Mouse (Mus musculus): ENCODE measurements around the gene Ppm1h.
"Not testable (repeated sequence)": the region's sequence is repeated elsewhere in the genome, so short reads cannot be mapped to it uniquely, and the experiment has no call there.

Gene Ppm1h

DNA sequence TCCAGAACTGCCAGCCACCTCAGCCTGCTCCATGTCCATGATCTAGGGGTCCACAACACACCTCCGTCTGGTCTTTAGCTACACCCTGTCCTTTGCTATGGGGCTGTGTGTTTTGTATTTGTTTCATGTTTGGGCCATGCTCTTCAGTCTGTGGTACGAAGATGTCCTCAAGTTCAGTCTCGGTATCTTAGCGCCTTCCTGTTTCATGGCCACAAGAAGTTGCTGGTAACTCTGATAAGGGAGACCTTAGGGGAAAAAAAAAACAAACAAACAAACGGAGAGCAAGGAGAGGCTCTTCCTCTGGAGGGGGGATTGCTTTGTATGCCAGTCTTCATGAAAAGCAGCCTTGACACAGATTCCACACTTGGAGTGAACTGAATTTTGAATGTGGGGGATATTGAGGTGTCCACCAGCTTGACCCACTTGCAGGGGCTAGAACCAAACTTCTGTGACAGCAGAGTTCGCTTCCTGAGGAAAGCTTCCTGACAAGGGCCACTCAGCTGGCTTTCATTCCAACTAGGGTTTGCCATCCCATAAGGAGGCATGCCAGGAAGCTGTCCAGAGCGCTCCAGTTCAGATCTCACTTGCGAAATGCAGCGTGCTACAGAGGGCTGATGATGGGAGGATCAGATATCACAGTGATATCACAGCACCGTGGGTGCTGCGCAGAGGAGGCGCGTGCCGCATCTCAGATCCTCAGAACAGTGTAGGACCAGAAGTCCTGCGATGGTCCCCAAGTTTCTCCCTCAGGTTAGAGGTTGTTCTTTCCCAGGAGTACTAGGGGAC is 254.7 kb downstream of the Ppm1h start:
- DNase-seq (ENCODE audit: low read depth), result no peak

DNA sequence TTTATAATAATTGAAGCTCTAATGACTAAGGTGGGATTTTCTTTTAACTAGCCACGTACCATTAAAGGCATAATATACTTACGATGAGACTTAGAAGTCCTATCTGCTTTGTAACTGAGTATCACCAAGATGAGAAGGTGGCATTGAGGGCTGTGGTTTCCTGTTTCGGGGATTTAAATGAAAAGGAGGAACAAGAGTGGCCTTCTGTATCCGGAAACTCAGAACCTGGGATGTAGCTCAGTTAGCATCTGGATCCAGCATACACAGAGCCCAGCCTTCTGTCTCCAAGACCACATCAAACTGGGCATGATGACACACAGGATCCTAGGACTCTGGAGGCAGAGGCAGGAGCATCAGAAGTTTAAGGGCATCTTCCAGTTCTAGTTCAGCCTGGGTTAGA is 256.8 kb downstream of the Ppm1h start:
- DNase-seq (ENCODE audit: low read depth), result not testable (repeated sequence)

DNA sequence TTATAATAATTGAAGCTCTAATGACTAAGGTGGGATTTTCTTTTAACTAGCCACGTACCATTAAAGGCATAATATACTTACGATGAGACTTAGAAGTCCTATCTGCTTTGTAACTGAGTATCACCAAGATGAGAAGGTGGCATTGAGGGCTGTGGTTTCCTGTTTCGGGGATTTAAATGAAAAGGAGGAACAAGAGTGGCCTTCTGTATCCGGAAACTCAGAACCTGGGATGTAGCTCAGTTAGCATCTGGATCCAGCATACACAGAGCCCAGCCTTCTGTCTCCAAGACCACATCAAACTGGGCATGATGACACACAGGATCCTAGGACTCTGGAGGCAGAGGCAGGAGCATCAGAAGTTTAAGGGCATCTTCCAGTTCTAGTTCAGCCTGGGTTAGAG is 258.8 kb downstream of the Ppm1h start:
- DNase-seq (ENCODE audit: low read depth), result not testable (repeated sequence)

DNA sequence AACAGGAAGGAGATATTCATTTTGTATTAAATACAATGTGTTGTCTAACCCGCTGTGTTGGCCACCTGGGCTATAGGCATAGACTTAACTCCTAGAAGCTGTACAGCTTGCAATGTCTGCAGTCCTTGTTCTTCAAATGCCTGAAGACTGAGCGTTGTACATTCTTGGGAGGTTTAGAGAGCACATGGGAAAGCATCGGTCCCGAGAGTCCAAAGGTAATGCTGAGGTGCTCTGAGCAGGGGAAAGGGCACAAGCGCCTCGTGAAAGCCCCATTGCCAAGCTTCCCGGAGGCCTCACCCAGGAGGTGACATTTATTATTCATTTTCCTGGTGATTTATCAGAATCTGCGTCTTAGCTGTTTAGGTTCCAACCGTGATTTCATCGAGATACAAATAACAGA is 261.0 kb downstream of the Ppm1h start:
- no peak for DNase-seq (ENCODE audit: low read depth)

DNA sequence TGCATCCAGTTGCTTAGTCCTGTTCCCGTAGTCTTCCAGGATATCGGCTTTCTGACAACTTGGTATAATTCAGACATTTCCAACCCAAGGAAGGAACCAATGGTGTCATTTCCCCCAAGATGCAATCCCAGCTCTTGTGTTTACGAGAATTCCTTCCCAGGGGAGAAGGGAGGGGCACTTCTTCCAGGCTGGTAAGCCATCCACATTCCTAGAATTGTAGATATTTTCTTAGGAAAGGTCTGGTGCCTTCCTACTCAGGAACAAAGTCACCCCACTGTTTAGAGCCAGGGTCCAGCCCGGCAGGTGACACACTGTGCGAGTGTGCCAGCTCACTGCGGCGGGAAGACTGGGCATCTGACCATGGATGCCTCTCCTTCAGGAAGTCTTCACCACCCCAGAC is 264.2 kb downstream of the Ppm1h start:
- DNase-seq (ENCODE audit: low read depth), result no peak

- DNase-seq (ENCODE audit: low read depth), result no peak
Measured at GRCm38 (mm10) chr10:122943824-122944223, 265.3 kb downstream of the Ppm1h start.

DNA sequence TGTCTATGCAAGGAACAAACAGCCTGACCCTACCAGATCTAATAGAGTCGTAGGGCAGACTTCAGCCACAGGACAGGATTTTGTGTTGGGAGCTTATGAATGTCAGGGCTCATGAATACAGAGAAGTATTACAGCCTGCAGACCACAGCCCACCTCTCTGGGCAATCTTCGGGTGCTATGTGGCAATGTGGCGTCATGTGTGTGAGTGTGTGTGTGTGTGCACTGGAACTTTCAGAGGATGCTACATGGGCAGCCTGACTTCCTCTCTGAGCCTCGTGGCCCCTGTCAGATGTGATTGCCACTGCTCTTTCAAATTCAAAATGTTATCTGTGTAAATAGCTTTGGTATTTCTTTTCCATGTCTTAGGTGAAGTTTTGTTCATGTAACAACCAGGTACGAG is 266.3 kb downstream of the Ppm1h start:
- no peak for DNase-seq (ENCODE audit: low read depth)

DNA sequence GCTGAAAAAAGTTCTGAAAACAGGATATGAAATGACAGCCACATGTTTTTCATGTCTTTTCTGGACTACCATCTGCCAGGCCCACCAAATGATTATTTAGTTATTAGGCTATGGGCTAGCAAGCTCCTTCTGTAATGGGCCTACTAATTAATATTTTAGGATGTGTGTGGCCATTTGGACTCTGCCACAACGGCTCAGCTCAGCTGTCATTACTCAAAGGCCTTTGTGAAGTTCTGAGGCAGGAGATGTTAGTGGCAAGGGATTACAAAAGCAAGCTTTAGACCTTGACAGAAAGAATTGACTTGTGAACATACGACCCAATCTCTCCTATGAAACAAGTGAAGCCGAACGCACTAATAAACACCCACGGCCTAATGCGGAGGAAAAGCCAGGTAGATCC is 272.4 kb downstream of the Ppm1h start:
- no peak for DNase-seq (ENCODE audit: low read depth)

DNA sequence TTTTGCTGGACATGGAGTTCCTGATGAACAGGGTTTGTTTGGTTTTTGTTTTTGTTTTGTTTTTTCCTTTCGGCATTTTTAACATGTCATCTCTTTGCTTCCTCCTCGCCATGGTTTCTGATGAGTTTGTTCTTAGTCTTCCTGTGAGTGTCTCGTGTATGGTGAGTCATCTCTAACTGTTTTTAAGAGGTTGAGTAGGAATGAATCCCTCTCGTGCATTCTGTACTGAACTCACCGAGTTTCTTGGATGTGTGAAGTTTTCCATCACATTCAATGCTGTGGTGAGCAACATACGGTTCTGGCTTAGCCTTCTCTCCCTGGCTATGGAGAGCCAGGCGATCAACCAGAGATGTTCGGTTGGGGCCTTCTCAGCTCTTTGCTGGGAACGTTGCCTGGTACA is 275.0 kb downstream of the Ppm1h start:
- no peak for DNase-seq (ENCODE audit: low read depth)

DNA sequence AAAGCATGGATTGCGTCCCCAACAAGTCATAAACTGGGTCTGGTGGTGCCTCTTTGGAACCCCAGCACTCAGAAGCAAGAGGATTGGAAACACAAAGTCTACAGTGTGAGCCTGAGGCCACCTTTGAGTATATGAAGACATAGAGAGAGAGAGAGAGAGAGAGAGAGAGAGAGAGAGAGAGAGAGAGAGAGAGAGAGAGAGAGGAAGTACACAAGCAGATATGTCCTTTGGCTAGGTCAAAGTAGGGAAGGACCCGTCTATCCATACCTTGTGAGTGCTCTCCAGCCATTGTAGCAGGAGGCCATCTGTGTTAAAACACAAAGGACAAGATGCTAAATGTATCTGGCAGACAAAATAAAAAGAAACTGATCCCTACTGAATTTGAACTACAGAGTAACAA is 279.4 kb downstream of the Ppm1h start:
- DNase-seq (ENCODE audit: low read depth), result no peak

- DNase-seq (ENCODE audit: low read depth), result no peak
Measured at GRCm38 (mm10) chr10:122958699-122959098, 280.1 kb downstream of the Ppm1h start.

DNA sequence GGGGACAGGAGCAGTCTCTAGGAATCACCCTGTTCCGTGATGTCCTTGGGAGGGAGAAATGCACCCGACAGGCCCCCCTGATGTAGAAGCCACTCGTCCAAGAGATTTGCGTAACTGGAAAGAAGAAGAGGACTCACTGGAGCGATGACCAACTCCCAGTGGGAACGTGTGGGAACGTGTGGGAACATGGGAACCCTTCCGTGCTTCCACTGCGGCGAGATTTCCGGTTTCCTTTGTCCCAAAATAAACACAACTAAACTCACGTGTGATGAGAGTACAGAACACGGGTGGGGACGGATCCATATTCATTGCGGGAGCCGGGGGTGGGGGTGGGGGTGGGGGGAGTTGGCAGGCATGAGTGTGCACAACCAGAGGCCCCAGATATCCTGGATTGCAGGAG is 281.7 kb downstream of the Ppm1h start:
- no peak for DNase-seq (ENCODE audit: low read depth)

DNA sequence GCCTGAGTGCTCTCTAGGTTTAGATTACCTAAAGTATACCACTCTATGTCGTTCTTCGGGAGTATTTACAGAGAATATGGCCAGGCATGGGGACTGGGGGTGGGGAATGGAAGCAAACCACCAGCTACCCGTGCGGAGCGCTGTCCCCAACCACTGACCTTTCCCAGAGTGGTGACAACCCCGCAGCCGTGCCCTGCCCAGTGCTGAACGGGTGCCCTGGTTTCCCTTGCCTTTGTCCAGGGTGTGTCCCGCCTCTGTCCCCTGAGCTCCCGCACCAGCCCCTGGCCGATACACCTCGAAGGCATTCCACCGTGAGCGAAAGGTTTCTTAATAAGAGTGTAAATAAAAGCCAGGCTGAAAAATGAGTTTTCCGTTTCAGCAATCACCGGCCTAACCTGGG is 282.2 kb downstream of the Ppm1h start:
- no peak for DNase-seq (ENCODE audit: low read depth)

- no peak for DNase-seq (ENCODE audit: low read depth)
Measured at GRCm38 (mm10) chr10:122961494-122961893, 282.9 kb downstream of the Ppm1h start.

DNA sequence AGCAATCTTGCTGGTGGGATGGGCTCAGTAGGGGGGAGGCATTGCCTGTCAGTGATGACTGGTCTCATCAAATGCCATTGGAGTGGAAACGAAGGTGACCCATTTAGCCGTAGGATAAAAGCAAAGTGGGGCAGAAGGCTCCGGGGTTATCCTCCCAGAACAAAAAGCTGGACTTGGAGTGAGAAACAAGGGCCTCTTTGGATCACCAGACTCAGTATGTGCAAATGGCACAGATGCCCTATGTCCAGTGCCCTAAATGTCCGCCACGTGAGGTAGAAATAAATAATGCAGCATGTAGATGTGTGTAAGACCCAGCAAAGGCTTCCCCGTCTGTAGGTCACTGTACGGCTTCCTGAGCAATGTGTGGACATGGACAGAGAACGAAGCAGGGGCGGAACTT is 284.1 kb downstream of the Ppm1h start:
- no peak for DNase-seq (ENCODE audit: low read depth)

DNA sequence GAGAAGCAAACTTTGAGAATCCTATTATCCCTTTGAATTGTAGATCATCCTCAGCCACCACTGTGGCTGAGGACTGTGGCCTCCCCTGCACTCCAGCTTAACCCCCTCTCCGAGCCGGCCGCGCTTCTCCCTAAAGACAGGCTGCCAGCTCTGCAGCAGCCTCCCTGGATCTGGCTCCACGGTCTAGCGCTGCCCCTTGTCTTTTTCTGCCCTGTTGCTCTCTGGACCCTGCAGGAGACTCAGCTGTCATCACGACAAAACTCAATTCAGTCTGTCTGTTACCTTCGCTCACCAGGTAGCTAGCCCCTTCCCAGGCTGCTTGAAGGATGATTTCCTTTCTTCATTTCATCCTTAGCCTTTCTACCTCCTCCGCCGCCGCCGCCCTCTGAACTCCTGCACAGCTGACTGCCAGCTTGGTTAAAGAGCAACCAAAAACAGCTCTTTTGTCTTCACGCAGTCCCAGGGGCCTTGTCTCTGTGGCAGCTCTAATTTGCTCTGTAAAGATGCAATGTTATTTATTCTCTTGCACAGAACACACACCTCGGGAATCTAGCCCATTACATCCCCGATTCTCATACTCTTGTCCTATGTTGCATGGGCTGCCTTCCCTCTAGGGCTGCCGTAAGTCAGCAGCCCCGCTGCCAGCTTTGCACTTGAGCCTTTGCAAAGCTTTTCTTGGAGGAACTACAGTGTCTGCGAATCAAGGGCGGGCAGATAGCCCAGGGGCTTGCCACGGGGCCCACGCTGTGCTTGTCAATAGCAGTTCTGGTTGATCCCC is 285.1 kb downstream of the Ppm1h start:
- DNase-seq (ENCODE audit: low read depth), result no peak

- DNase-seq (ENCODE audit: low read depth), result no peak
Measured at GRCm38 (mm10) chr10:122964241-122964636, 285.7 kb downstream of the Ppm1h start.

DNA sequence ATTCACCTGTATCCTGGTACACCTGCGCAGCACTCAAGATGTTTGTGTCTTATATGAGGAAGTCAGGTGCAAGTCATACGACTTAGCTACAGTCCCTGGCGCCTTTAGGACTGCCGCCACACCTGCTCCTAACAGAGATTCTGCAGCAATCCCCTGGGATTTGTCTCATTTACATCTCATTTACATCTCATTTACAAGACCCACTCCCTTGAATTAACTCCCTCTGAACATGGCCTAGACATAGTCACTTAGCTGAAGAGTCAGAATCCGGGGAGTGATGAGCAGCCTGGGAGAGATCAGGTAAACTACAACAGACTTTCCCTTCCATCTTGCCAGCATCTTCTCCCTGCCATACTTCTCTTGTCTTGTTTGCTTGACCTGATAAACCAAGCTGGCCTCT is 287.1 kb downstream of the Ppm1h start:
- DNase-seq (ENCODE audit: low read depth), result not testable (repeated sequence)

GRCm38 (mm10) chr10:122966421-122966820 is 287.9 kb downstream of the Ppm1h start:
- DNase-seq (ENCODE audit: low read depth), result no peak

GRCm38 (mm10) chr10:122970188-122970587 is 291.6 kb downstream of the Ppm1h start:
- no peak for DNase-seq (ENCODE audit: low read depth)

- DNase-seq (ENCODE audit: low read depth), result no peak
Measured at GRCm38 (mm10) chr10:122973241-122973640, 294.7 kb downstream of the Ppm1h start.

DNA sequence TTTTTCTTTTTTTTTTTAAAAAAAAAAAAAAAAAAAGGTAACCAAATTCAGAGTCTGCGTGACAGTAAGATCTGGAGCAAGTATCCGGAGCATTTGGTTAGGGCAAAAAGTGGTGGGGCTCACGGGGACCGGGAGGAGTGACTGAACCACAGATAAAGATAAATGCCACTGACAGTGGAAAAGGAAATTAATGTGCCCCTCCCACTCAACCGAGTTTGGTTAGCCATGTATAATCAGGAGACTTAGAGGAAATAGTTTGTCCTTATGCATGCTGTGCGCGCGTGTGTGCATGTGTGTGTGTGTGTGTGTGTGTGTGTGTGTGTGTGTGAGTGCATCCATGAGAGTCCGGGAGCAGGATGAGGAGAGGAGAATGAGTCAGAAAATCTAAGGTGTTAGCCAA is 297.5 kb downstream of the Ppm1h start:
- DNase-seq (ENCODE audit: low read depth), result no peak

GRCm38 (mm10) chr10:122979356-122979755 is 300.8 kb downstream of the Ppm1h start:
- no peak for DNase-seq (ENCODE audit: low read depth)

DNA sequence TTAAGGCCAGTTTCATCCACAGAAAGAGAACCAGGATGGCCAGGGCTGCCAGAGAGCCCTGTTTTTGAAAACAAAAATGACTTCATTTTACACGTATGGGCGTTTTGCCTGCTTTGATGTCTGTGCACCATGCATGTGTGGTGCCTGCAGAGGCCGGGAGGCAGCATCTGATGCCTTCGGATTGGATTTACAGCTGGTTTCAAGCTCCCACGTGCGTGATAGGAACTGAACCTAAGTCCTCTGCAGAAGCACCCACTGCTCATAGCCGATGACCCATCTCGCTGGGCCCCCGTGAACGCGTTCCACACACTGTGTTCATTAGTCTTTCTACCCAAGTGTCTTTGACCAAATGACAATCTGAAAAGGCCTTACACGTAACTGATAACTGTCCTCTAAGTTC is 301.6 kb downstream of the Ppm1h start:
- DNase-seq (ENCODE audit: low read depth), result no peak
